Mouse (Mus musculus) lung, embryonic 14.5 days (tissue): ENCODE measurements around the gene Eef2. TPM values are rescaled to one million over a fixed set of nuclear protein-coding genes. Genes with fewer than 3 reads are reported as not detected.

Source experiments
- ATAC-seq: fragments of 200-750 bp; cut with Nextera tagmentation; 2 replicates; pipeline ENCODE4 v1.8.0; 2017; ENCODE audit warnings: mild to moderate bottlenecking, moderate TSS enrichment, moderate library complexity; ENCODE audit not compliant: insufficient read depth
- DNase-seq: peaks from one replicate; pipeline ENCODE4 v3.0.0-alpha.2; 2015
- H3K27ac ChIP-seq: fragments of 300-500 bp; sonication (generic); 2 replicates; pipeline ENCODE4 v1.5.1; 2014; ENCODE audit warnings: low read depth, mild to moderate bottlenecking, moderate library complexity
- H3K27me3 ChIP-seq: fragments of 300-500 bp; sonication (generic); 2 replicates; pipeline ENCODE4 v1.6.1; 2014; ENCODE audit warnings: low read length, control low read depth; ENCODE audit not compliant: insufficient read depth
- H3K36me3 ChIP-seq: fragments of 300-500 bp; sonication (generic); 2 replicates; pipeline ENCODE4 v1.6.1; 2014; ENCODE audit warnings: control low read depth; ENCODE audit not compliant: insufficient read depth
- H3K4me1 ChIP-seq: fragments of 300-500 bp; sonication (generic); 2 replicates; pipeline ENCODE4 v1.6.1; 2014; ENCODE audit warnings: antibody characterized with exemption, control low read depth; ENCODE audit not compliant: insufficient read depth
- H3K4me2 ChIP-seq: fragments of 300-500 bp; sonication (generic); 2 replicates; pipeline ENCODE4 v1.6.1; 2014; ENCODE audit warnings: mild to moderate bottlenecking
- H3K4me3 ChIP-seq: fragments of 300-500 bp; sonication (generic); 2 replicates; pipeline ENCODE4 v1.5.1; 2014; ENCODE audit warnings: low read depth, low read length
- H3K9ac ChIP-seq: fragments of 300-500 bp; sonication (generic); 2 replicates; pipeline ENCODE4 v1.6.1; 2014
- H3K9me3 ChIP-seq: fragments of 300-500 bp; sonication (generic); 2 replicates; pipeline ENCODE4 v1.6.1; 2016; ENCODE audit warnings: low read depth, low read length, control low read depth
- CTCF ChIP-seq: IDR thresholded peaks from 2 replicates; pipeline ENCODE4 v1.5.1; 2016; ENCODE audit warnings: antibody characterized with exemption, low read depth
- WGBS: fragments of 180-500 bp; shearing (Covaris S2); extraction: QIAGEN DNeasy Blood & Tissue Kit; methylation state at CpG from one replicate; pipeline ENCODE4 v1.1.7; 2014; 5-methylcytosine and 5-hydroxymethylcytosine counted together
- polyA plus RNA-seq: library from polyadenylated mRNA; unstranded; fragments of >200 nt; fragmentation: Nextera tagmentation; extraction: Ambion mirVana; gene quantifications from 2 replicates; pipeline ENCODE4 v1.2.1, GENCODE M21; 2014

The Eef2 gene
- polyA plus RNA-seq, 1 experiment from 2014 or later, result 493 TPM

DNA sequence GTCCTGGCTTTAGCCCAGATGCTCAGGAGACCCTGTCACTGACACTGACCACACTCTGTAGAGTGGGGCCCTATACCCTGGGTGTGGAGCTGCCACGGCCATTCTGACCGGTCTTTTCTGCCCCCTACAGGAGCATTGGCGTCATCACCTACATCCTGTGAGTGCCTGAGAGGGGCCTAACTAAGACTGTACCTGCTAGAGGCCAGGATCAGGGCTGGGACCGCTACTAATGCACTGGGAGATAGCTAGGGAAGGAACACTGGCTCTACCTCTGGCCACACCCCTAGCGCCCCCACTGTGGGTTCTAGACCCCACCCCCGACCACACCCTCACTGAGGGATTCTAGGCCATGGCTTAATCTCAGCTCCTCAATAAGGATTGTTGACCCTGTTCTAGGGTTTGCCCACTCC lies 14.5 kb downstream of the Eef2 start:
- peak; percentile 39 for DNase-seq
- Histone ChIP-seq H3K27me3 (peaks cover 28% of the 10 kb centered on the region), H3K27ac (peak overlapping the region; percentile 90; the same call in 1 of the 2 replicates), H3K4me1 (0 out of 2 replicates have a peak, but pooled peaks cover 4% of the 10 kb centered on the region), H3K9me3 (no peaks in the 10 kb centered on the region), H3K9ac (no peak overlapping the region), H3K36me3 (peaks cover 49% of the 10 kb centered on the region), H3K4me3 (no peak overlapping the region), H3K4me2 (no peak overlapping the region)
- TF ChIP-seq CTCF, result peak; percentile 48
- no peak for ATAC-seq
- 54% methylated on average over 6 of the region's 6 CpGs for WGBS

DNA sequence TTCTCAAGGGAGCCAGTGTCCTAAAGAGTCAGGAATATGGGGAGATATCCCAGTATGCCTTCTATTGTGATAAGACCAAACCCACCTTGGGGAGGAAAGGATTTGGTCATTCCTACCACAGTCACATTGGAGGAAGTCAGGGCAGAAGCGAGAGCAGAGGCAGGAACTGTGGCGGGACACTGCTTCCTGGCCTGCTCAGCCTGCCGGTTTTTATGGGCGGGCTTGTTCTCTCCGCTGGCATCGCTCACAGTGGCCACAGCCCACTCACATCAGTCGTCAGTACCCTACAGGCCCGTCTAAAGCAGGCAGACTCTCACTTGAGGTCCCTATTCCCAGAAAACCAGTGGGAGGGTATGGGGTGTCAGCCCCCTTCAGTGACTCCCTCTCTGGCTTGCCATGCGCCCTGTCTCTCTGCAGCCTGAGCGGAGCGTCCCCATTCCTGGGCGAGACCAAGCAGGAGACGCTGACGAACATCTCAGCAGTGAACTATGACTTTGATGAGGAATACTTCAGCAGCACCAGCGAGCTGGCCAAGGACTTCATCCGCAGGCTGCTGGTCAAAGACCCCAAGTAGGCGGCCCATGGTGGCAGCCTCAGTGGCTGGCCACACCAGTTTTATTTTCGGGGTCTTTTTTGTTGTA lies 15.0 kb downstream of the Eef2 start:
- Histone ChIP-seq H3K27ac (peak overlapping the region; percentile 90), H3K4me2 (peak overlapping the region; percentile 92; the same call in 1 of the 2 replicates), H3K4me1 (0 out of 2 replicates have a peak, but pooled peaks cover 4% of the 10 kb centered on the region), H3K36me3 (peaks cover 46% of the 10 kb centered on the region), H3K9ac (no peak overlapping the region), H3K4me3 (peak overlapping the region; percentile 53), H3K27me3 (peaks cover 30% of the 10 kb centered on the region), H3K9me3 (no peaks in the 10 kb centered on the region)
- no peak for ATAC-seq
- TF ChIP-seq CTCF, result no peak
- peak; percentile 32 for DNase-seq
- WGBS, result 76% methylated on average over 18 of the region's 18 CpGs

DNA sequence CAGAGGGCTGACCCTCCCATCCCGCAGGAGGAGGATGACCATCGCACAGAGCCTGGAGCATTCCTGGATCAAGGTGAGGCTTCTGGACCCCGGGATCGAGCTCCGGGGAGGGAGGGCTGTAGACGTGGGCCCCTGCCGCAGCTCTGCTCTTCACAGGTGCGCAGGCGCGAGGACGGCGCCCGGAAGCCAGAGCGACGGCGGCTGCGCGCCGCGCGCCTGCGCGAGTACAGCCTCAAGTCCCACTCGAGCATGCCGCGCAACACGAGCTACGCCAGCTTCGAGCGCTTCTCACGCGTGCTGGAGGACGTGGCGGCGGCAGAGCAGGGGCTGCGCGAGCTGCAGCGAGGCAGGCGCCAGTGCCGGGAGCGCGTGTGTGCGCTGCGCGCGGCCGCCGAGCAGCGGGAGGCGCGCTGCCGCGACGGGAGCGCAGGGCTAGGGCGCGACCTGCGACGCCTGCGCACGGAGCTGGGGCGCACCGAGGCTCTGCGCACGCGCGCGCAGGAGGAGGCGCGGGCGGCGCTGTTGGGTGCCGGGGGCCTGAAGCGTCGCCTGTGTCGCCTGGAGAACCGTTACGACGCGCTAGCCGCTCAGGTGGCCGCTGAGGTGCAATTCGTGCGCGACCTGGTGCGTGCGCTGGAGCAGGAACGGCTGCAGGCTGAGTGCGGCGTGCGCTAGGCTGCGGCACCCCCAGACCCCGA lies 16.0 kb downstream of the Eef2 start:
- WGBS, result 1% methylated on average over 93 of the region's 93 CpGs
- 0 out of 2 replicates have a peak, but pooled peaks cover 4% of the 10 kb centered on the region for H3K4me1 ChIP-seq
- peak overlapping the region; percentile 64 for H3K9ac ChIP-seq
- H3K9me3 ChIP-seq, result no peaks in the 10 kb centered on the region
- peak overlapping the region; percentile 53 for H3K4me3 ChIP-seq
- H3K27ac ChIP-seq, result peak overlapping the region; percentile 90
- peak; percentile 79 for ATAC-seq
- peak overlapping the region; percentile 92 for H3K4me2 ChIP-seq
- peaks cover 30% of the 10 kb centered on the region for H3K27me3 ChIP-seq
- peaks cover 37% of the 10 kb centered on the region for H3K36me3 ChIP-seq
- DNase-seq, result peak; percentile 90
- TF ChIP-seq CTCF, result no peak

DNA sequence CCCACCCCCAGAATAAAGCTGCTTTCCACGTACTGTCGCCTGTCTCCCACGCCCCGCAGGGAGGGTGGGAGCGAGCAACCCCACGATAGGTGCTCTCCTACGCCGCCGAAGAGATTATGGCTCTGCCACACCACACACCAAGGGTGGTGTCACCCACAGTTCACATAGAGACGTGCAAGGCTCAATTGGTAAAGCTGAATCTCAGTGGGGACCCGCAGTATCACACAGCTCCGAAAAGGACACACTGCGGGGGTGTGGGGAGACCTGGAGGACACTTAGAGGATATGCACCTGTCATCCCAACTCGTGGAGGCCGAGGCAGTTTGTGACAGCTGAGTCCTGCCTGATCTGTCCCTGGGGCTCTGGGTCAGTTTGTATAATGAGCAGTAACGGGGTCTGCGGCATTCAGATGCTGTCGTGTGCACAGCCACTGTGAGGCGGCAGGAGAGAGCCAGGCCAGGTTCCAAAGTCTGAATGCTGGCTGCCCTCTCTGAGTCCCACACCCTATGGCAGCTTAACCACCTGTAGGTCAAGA lies 16.6 kb downstream of the Eef2 start:
- ATAC-seq (peak; percentile 22; the same call in 1 of the 2 replicates), DNase-seq (peak; percentile 24)
- 0 out of 2 replicates have a peak, but pooled peaks have one; percentile 2 for TF ChIP-seq CTCF
- Histone ChIP-seq H3K4me2 (peak overlapping the region; percentile 92), H3K27me3 (peaks cover 30% of the 10 kb centered on the region), H3K9me3 (no peaks in the 10 kb centered on the region), H3K4me3 (peak overlapping the region; percentile 53), H3K36me3 (peaks cover 31% of the 10 kb centered on the region), H3K9ac (peak overlapping the region; percentile 64), H3K4me1 (0 out of 2 replicates have a peak, but pooled peaks cover 4% of the 10 kb centered on the region), H3K27ac (peak overlapping the region; percentile 90)
- WGBS, result 4% methylated on average over 19 of the region's 19 CpGs

DNA sequence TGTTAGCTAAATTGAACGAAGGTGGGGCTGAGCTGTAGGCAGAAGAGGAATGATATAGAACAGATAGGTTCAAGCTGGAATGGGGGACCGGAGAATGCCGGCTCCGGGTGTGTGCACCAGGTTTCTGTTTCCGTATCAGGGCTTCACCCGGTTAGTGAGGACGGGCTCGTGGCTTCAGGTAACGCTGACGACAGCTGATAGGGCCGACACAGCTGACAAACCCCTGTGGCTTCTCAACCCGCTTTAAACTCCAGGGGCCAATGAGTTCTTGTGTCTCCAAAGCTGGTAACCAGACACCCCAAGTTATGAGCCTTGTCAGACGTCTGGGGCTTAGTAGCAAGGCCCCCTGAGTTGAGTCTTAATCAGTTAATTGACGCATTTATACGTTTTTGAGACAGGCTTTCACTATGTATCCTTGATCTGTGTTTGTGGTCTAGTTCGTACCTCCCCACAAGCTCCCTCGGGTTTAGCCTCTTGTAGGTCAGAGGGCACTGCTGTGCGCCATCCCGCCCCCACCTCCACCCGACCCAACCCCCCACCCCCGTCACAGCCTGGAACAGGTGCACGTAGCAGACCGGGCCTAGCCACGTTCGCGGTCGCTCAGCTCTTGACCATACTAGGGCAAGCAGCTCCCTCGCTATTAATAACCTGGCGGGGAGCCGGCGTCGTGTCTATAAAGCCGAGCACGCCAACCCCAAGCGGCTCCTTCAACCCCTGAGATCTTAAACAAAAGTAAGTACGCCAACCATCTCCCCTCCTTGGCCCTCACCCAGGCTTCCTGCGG lies 17.8 kb downstream of the Eef2 start:
- WGBS, result 12% methylated on average over 37 of the region's 37 CpGs

DNA sequence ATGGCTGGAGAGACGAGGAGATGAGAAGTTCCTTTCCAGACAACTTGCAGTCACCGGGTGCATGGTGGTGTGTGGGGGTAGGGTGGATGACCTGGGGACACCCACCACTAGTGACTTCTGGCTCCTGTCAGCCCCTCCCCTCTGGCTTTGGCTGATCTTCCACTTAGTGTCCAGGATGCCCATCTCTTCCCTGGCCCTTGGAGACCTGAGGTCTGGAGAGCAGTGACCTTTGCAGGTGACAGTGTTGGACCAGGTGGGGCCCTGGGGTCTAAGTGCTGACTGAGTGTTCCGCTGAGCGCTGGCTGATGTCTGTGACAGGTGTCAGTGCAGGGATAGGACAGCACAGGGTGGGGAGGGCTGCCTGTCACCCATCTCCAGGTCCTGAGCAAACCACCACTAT lies 18.9 kb downstream of the Eef2 start:
- no peak for DNase-seq
- no peak for ATAC-seq
- WGBS, result 61% methylated on average over 4 of the region's 4 CpGs
- Histone ChIP-seq H3K9ac (peak overlapping the region; percentile 13; the same call in 1 of the 2 replicates), H3K4me2 (peak overlapping the region; percentile 25; the same call in 1 of the 2 replicates), H3K4me1 (0 out of 2 replicates have a peak, but pooled peaks cover 4% of the 10 kb centered on the region), H3K27me3 (peaks cover 30% of the 10 kb centered on the region), H3K36me3 (peaks cover 14% of the 10 kb centered on the region), H3K4me3 (peak overlapping the region; percentile 13), H3K9me3 (no peaks in the 10 kb centered on the region), H3K27ac (peak overlapping the region; percentile 71; the same call in 1 of the 2 replicates)
- TF ChIP-seq CTCF, result no peak

More for the DNA sequence above, 17.8 kb downstream of the Eef2 start:
- no peak for TF ChIP-seq CTCF
- Histone ChIP-seq H3K9me3 (no peaks in the 10 kb centered on the region), H3K4me1 (0 out of 2 replicates have a peak, but pooled peaks cover 4% of the 10 kb centered on the region), H3K9ac (peak overlapping the region; percentile 10; the same call in 1 of the 2 replicates), H3K36me3 (peaks cover 22% of the 10 kb centered on the region), H3K4me2 (peak overlapping the region; percentile 25; the same call in 1 of the 2 replicates), H3K27ac (peak overlapping the region; percentile 71), H3K27me3 (peaks cover 30% of the 10 kb centered on the region), H3K4me3 (peak overlapping the region; percentile 13; the same call in 1 of the 2 replicates)
- ATAC-seq (no peak), DNase-seq (peak; percentile 55)
